Mouse (Mus musculus) spleen, adult 2 months (tissue): ENCODE measurements around the gene Lsm3. TPM values are rescaled to one million over a fixed set of nuclear protein-coding genes. Genes with fewer than 3 reads are reported as not detected.

Experiments used
- DNase-seq, 2 experiments: peaks; one replicate each; pipeline versions ENCODE4 v3.0.0 to v3.0.0-alpha.2; 2012 to 2021; ENCODE audit warnings: low spot score in 2 of 2, low read depth in 1 of 2
- H3K27ac ChIP-seq: fragments of 200-500 bp; 2 replicates; pipeline ENCODE4 v1.5.1; 2012; ENCODE audit warnings: low read length, inconsistent platforms; ENCODE audit not compliant: insufficient read depth
- H3K27me3 ChIP-seq: fragments of 200-500 bp; 2 replicates; pipeline ENCODE4 v1.6.1; 2012; ENCODE audit warnings: mild to moderate bottlenecking, moderate library complexity, low read length, inconsistent platforms; ENCODE audit not compliant: control insufficient read depth, insufficient read depth
- H3K36me3 ChIP-seq: fragments of 200-500 bp; 2 replicates; pipeline ENCODE4 v1.6.1; 2012; ENCODE audit warnings: mild to moderate bottlenecking, low read length, inconsistent platforms; ENCODE audit not compliant: control insufficient read depth, insufficient read depth
- H3K4me1 ChIP-seq: fragments of 200-500 bp; 2 replicates; pipeline ENCODE4 v1.6.1; 2011; ENCODE audit warnings: inconsistent platforms; ENCODE audit not compliant: control insufficient read depth, insufficient read depth, insufficient read length
- H3K4me3 ChIP-seq: fragments of 200-500 bp; 2 replicates; pipeline ENCODE4 v1.5.1; 2011; ENCODE audit warnings: mild to moderate bottlenecking, inconsistent platforms; ENCODE audit not compliant: insufficient read depth, insufficient read length; ENCODE audit errors: extremely low read depth
- CTCF ChIP-seq: fragments of 200-500 bp; IDR thresholded peaks from 2 replicates; pipeline ENCODE4 v1.5.1; 2011; ENCODE audit warnings: mild to moderate bottlenecking, inconsistent platforms; ENCODE audit not compliant: insufficient read depth, insufficient read length, insufficient replicate concordance; ENCODE audit errors: extremely low read depth
- POLR2A ChIP-seq: fragments of 200-500 bp; IDR thresholded peaks from 2 replicates; pipeline ENCODE4 v1.6.1; 2011; ENCODE audit warnings: low read depth, low read length, inconsistent platforms
- WGBS: fragments of 180-500 bp; shearing (Covaris S2); methylation state at CpG from one replicate; pipeline ENCODE4 v1.1.7; 2018; 5-methylcytosine and 5-hydroxymethylcytosine counted together
- polyA plus RNA-seq: library from polyadenylated mRNA; depleted of rRNA; stranded (reverse); fragments of >200 nt; gene quantifications from 2 replicates; pipeline ENCODE4 v1.2.3, GENCODE M21; 2012

Gene Lsm3
- polyA plus RNA-seq, 1 experiment, result 10.5 TPM

- 88% methylated on average over 5 of the region's 5 CpGs for WGBS
- no peak for DNase-seq
- Histone ChIP-seq H3K36me3 (no peaks in the 10 kb centered on the region), H3K27ac (no peak overlapping the region), H3K27me3 (no peaks in the 10 kb centered on the region), H3K4me1 (no peaks in the 10 kb centered on the region), H3K4me3 (no peak overlapping the region)
- TF ChIP-seq CTCF (no peak), POLR2A (no peak)
Measured at GRCm38 (mm10) chr6:91549621-91550020, 33.9 kb downstream of the Lsm3 start.

GRCm38 (mm10) chr6:91551671-91552070, 35.9 kb downstream of the Lsm3 start:
- TF ChIP-seq CTCF (no peak), POLR2A (no peak)
- WGBS, result 93% methylated on average over 3 of the region's 3 CpGs
- Histone ChIP-seq H3K27me3 (no peaks in the 10 kb centered on the region), H3K4me3 (no peak overlapping the region), H3K4me1 (no peaks in the 10 kb centered on the region), H3K36me3 (no peaks in the 10 kb centered on the region), H3K27ac (no peak overlapping the region)
- no peak for DNase-seq

- H3K27ac ChIP-seq, result no peak overlapping the region
- DNase-seq, result no peak
- TF ChIP-seq CTCF, result no peak
- no peak for TF ChIP-seq POLR2A
- WGBS, result 84% methylated on average over 3 of the region's 3 CpGs
- H3K4me1 ChIP-seq, result no peaks in the 10 kb centered on the region
- no peaks in the 10 kb centered on the region for H3K27me3 ChIP-seq
- H3K36me3 ChIP-seq, result no peaks in the 10 kb centered on the region
- H3K4me3 ChIP-seq, result no peak overlapping the region
Measured at GRCm38 (mm10) chr6:91552693-91553092, 37.0 kb downstream of the Lsm3 start.

GRCm38 (mm10) chr6:91558565-91558964, 42.8 kb downstream of the Lsm3 start:
- Histone ChIP-seq H3K27ac (no peak overlapping the region), H3K36me3 (no peaks in the 10 kb centered on the region), H3K4me1 (no peaks in the 10 kb centered on the region), H3K4me3 (no peak overlapping the region), H3K27me3 (no peaks in the 10 kb centered on the region; the same call in 1 of the 2 replicates)
- WGBS, result 69% methylated on average over 1 of the region's 1 CpGs
- TF ChIP-seq POLR2A (no peak), CTCF (no peak)
- no peak for DNase-seq

- no peak for TF ChIP-seq POLR2A
- no peak for TF ChIP-seq CTCF
- WGBS, result 87% methylated on average over 4 of the region's 4 CpGs
- H3K4me3 ChIP-seq, result no peak overlapping the region
- H3K4me1 ChIP-seq, result no peaks in the 10 kb centered on the region
- no peak overlapping the region for H3K27ac ChIP-seq
- H3K27me3 ChIP-seq, result no peaks in the 10 kb centered on the region; the same call in 1 of the 2 replicates
- DNase-seq, result no peak
- no peaks in the 10 kb centered on the region for H3K36me3 ChIP-seq
Measured at GRCm38 (mm10) chr6:91559371-91559770, 43.6 kb downstream of the Lsm3 start.

- Histone ChIP-seq H3K4me3 (no peak overlapping the region), H3K36me3 (no peaks in the 10 kb centered on the region), H3K27ac (no peak overlapping the region), H3K4me1 (no peaks in the 10 kb centered on the region), H3K27me3 (no peaks in the 10 kb centered on the region; the same call in 1 of the 2 replicates)
- TF ChIP-seq CTCF (no peak), POLR2A (no peak)
- 93% methylated on average over 3 of the region's 3 CpGs for WGBS
- no peak for DNase-seq
Measured at GRCm38 (mm10) chr6:91560186-91560585, 44.5 kb downstream of the Lsm3 start.

- H3K27me3 ChIP-seq, result no peaks in the 10 kb centered on the region; the same call in 1 of the 2 replicates
- 76% methylated on average over 3 of the region's 3 CpGs for WGBS
- no peaks in the 10 kb centered on the region for H3K4me1 ChIP-seq
- H3K36me3 ChIP-seq, result no peaks in the 10 kb centered on the region
- no peak overlapping the region for H3K27ac ChIP-seq
- DNase-seq, result no peak
- TF ChIP-seq POLR2A (no peak), CTCF (no peak)
- H3K4me3 ChIP-seq, result no peak overlapping the region
Measured at GRCm38 (mm10) chr6:91563031-91563430, 47.3 kb downstream of the Lsm3 start.
